Comparison of ENCODE assay signal across 12 mouse cellular contexts in the genomic region with DNA sequence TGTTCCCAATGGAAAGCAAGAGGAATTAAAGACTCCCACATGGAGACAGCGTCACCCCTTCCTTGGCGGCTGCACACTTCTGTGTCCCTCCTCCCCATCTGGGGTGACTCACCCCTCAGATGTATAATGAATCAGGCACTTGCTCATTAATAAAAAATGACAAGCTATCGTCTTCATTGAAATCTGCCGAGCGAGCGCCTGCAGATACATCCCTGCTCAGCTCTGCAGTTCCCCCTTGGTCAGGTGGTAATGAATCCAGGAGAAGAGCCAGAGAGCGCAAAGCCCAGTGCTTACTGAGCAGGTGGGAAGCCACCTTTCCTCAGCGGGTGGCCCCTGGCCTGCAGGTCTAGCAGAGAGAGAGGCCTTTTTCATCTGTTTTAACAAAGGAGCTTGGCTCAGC.
DNase-seq lines count a peak whose midpoint lies in the region; ATAC-seq lines count a peak whose summit lies in the region.
"Had no signal": no experiment of that assay in that cellular context is flagged by ENCODE, and none has a peak within 500 bp of the region (broad histone marks: within the 10 kb centered on the region; RNA-seq: fewer than 3 reads in every experiment).

No protein-coding gene starts in this region.

- H3K9ac ChIP-seq in forebrain, embryonic 13.5 days, result no peak overlapping the region
- H3K9ac ChIP-seq in midbrain, embryonic 14.5 days (replicated peaks; ENCODE audit: low read length), result 0 out of 2 replicates have a peak overlapping the region, but pooled peaks have one; percentile 9

- no peaks in the 10 kb centered on the region for H3K36me3 ChIP-seq in forebrain, embryonic 13.5 days (ENCODE audit: poor library complexity, severe bottlenecking)
- H3K36me3 ChIP-seq in midbrain, embryonic 14.5 days (ENCODE audit: control insufficient read depth, insufficient read depth, low read length), result no peaks in the 10 kb centered on the region

- no peaks in the 10 kb centered on the region for H3K9me3 ChIP-seq in forebrain, embryonic 13.5 days (replicated peaks)
- H3K9me3 ChIP-seq in midbrain, embryonic 14.5 days (ENCODE audit: control insufficient read depth, low read length), result no peaks in the 10 kb centered on the region

- H3K4me2 ChIP-seq in forebrain, embryonic 13.5 days, result no peak overlapping the region
- no peak overlapping the region for H3K4me2 ChIP-seq in midbrain, embryonic 14.5 days (ENCODE audit: low read length)
- H3K4me2 ChIP-seq: heart, embryonic 11.5 days had no signal

- H3K27me3 ChIP-seq in forebrain, embryonic 13.5 days, result no peaks in the 10 kb centered on the region
- H3K27me3 ChIP-seq in midbrain, embryonic 14.5 days (ENCODE audit: control insufficient read depth, insufficient read depth, low read length), result no peaks in the 10 kb centered on the region

- H3K4me1 ChIP-seq in forebrain, embryonic 13.5 days, result peaks cover 32% of the 10 kb centered on the region
- peaks cover 18% of the 10 kb centered on the region for H3K4me1 ChIP-seq in midbrain, embryonic 14.5 days (ENCODE audit: control insufficient read depth, insufficient read depth, low read length)

- peak; percentile 20 for ATAC-seq in forebrain, embryonic 13.5 days
- ATAC-seq in midbrain, embryonic 14.5 days (ENCODE audit: low FRiP score, low TSS enrichment), result peak; percentile 64; the same call in 1 of the 2 replicates
- ATAC-seq: CD4-positive, CD25-positive, alpha-beta regulatory T cell, adult 4 months; intestine, postnatal 0 days had no signal

- WGBS in forebrain, embryonic 13.5 days, result 50% methylated on average over 8 of the region's 8 CpGs
- WGBS in midbrain, embryonic 14.5 days, result 39% methylated on average over 8 of the region's 8 CpGs

- DNase-seq in layer of hippocampus, adult 11-12 months (ENCODE audit: low spot score), result peak; percentile 19
- no peak for DNase-seq in layer of hippocampus, postnatal 25 days (ENCODE audit: extremely low spot score in 1 of 2, low spot score in 1 of 2)
- peak; percentile 33 to 69 for DNase-seq in adrenal gland, postnatal 36 days
- peak; percentile 65 for DNase-seq in midbrain, embryonic 14.5 days
- DNase-seq in testis, postnatal 10 days (ENCODE audit: low spot score), result no peak
- DNase-seq in left cerebral cortex, adult 18-20 months (ENCODE audit: low spot score in 2 of 2), result no peak
- no peak for DNase-seq in heart, adult 18-20 months
- DNase-seq: lung, adult 18-20 months had no signal

- H3K4me3 ChIP-seq in forebrain, embryonic 13.5 days, result no peak overlapping the region
- H3K4me3 ChIP-seq in midbrain, embryonic 14.5 days (replicated peaks; ENCODE audit: low read depth, low read length), result no peak overlapping the region

- H3K27ac ChIP-seq in forebrain, embryonic 13.5 days, result peak overlapping the region; percentile 58
- H3K27ac ChIP-seq in midbrain, embryonic 14.5 days (replicated peaks; ENCODE audit: low read depth, low read length), result peak overlapping the region; percentile 43

Comparison
In these comparisons a context has a peak if more than half of its experiments do, and no peak if none do; other contexts are left out.
1. DNase-seq: peak in layer of hippocampus, adult 11-12 months (single experiment), adrenal gland, postnatal 36 days (2 of 2) and midbrain, embryonic 14.5 days (single experiment); none in layer of hippocampus, postnatal 25 days (0 of 2), testis, postnatal 10 days (single experiment), left cerebral cortex, adult 18-20 months (0 of 2) and heart, adult 18-20 months (0 of 2).